Mouse (Mus musculus): ENCODE measurements around the gene Aimp2. TPM values are rescaled to one million over a fixed set of nuclear protein-coding genes. Genes with fewer than 3 reads are reported as not detected.

Aimp2 gene
- total RNA-seq (2021): 100 to 1,000 TPM in 1 of 2 experiments, 10 to 100 TPM in 1; 99.6 to 114 TPM
- long read RNA-seq, experiment 1, transcript Aimp2-202 (4 exons, 1,073 nt): major isoform, 58 of 120 reads
- long read RNA-seq, experiment 1, transcript Aimp2-201 (4 exons, 1,185 nt): minor isoform, 56 of 120 reads
- long read RNA-seq, experiment 1, partial matches to known transcripts: 2 of 120 reads
- long read RNA-seq, experiment 1, other reads (novel, unspliced or antisense): 4 of 120 reads
- long read RNA-seq, experiment 2, transcript Aimp2-202 (4 exons, 1,073 nt): minor isoform, 48 of 106 reads
- long read RNA-seq, experiment 2, transcript Aimp2-201 (4 exons, 1,185 nt): major isoform, 49 of 106 reads
- long read RNA-seq, experiment 2, partial matches to known transcripts: 6 of 106 reads
- long read RNA-seq, experiment 2, other reads (novel, unspliced or antisense): 3 of 106 reads

DNA sequence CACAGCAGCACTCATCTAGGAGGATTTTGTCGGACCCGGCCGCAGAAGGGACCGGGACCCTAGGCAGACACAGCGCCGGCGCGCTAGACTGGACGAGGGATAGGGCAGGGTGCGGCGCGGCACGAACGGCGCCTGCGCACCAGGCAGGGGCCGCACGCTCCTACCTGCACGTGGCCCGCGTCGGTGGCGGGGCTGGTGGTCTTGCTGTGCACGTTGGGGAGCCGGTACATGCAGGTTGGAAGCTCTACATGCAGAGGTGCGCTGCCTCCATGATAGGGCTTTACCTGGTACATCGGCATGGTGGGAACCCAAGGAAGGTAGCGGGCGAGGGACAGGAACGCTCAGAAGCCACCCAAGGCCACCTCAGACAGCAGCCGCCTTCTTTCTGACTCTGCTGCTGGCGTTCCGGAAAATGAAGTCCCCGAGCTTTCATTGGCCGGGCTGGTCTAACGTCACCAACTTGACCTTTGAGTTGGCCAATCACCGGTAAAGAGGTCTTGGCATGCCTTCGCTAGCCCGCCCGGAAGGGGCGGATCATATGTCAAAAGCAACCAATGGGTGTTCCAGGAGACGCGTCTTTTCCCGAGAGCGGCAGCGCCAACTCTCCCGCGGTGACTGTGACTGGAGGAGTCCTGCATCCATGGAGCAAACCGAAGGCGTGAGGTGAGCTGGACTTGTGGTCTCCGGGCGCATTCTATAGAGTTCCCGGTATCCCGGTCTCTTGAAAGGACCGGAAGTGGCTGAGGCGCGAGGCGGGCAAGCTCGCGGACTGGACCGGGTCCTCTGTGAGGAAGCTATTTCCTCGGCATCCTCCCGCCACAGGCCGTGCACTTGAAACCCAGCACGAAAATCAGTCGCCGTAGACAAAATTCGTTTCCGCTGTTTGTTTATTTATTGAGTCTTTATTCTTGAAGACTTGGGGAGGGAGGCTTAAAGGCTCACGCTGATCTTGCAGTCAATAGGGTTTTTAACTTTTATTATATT is at the start of gene Aimp2, which contains the start of gene Pms2:
Gene Aimp2, minus strand, starts transcription at position 431 of the 984 bp plus-strand sequence.
Gene Pms2, plus strand, starts transcription at position 548 of the 984 bp plus-strand sequence.
- DNase-seq: peak; percentile 93
- intact Hi-C loops (cut with DNase I; ENCODE audit: low total_unique reads): no loop called here

DNA sequence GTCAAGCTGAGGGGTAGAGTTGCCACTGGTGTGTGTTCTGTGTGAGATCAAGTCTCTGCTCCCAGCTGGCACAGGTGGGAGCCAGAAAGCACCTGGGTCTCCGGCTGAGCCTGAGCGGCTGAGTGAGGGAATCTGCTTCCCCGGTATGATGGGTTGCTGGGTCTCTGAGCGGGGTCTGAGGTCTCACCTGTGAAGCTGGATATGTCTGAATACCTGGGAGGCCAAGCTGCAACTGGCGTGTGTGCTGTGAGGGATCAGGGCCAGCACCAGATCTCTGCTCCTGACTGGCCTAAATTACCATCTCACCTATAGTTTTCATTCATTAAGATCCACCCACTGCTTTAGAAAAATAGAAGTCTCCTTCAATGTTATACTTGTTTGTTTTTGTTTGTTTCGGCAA is 47.5 kb upstream of the Aimp2 start:
- DNase-seq: no peak
- intact Hi-C loops (cut with DNase I; ENCODE audit: low total_unique reads): no loop called here

DNA sequence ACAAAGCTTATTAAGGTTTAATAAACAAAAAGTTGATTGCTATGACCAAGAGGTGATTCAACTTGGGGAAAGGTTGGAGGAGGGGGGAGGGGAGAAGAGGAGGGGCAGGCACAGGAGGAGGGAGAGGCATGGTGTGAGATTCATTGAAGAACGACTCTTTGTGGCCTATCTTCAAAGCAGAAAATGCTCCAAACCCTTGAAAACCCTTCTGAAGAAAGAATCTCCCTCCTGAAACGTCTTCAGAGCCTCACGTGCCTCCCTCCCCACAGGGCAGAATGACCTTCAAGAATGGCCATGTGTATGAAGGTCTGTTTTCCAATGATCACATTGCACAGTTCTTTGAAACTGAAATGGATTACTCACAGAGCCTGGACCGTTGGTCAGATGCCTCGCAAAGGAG is 40.4 kb upstream of the Aimp2 start:
- DNase-seq: no peak
- intact Hi-C loops (cut with DNase I; ENCODE audit: low total_unique reads): no loop called here

DNA sequence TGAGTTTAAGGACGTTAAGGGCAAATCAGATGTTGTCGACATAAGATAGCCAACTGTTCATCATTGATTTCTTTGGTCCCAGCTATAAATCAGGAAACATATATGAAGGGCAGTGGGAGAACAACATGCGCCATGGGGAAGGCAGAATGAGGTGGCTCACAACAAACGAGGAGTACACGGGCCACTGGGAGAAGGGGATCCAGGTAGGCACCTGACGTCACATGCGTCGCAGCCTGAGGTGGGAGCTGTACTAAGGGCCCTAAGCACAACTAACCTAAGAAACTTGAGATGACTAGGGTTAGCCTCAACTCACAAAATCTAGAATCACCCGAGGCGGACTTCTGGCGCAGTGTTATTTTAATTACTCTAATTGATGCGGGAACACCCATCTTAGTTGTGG is 38.7 kb upstream of the Aimp2 start:
- intact Hi-C loops (cut with DNase I; ENCODE audit: low total_unique reads): no loop called here
- no peak for DNase-seq

DNA sequence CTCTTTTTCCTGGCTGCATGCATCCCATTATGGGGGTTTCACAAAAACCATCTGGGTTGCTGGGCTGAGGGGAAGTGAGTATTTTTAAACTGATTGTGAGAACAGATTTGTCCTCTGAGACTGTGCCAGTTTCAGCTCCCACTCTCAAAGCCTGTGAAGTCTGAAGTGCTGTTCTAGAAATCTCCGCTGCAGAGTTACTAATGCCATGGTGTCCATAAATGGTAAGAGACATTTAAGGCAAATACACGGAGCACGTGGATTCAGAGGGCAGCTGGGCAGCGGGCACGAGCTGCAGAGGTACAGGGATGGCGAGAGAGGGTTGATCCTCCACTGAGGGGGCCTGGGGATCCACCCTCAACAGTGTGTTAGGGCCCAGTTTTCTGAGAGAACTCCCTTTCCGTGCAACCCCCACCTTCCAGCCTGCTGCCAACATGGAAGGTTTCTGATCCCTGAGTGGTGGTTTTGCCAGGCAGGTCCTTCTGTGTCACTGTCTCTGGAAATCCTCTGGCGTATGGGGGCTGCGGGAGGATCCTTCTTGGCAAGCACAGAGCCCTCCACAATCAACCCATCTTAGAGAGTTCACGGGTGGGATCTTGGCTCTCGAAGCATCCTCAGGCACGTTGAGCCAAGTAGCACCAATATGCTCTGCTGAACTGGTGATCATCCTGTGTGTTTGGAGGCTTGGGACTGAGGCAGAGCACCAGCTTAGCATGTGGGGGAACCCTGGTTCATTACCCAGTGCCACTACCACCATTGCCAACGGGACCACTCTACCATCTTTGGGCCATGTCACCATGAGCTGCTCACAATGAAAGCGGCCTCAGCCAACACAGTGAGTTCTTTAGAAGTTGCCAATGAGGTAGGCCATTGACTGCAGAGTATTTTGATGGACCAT is 33.8 kb upstream of the Aimp2 start:
- no peak for DNase-seq

DNA sequence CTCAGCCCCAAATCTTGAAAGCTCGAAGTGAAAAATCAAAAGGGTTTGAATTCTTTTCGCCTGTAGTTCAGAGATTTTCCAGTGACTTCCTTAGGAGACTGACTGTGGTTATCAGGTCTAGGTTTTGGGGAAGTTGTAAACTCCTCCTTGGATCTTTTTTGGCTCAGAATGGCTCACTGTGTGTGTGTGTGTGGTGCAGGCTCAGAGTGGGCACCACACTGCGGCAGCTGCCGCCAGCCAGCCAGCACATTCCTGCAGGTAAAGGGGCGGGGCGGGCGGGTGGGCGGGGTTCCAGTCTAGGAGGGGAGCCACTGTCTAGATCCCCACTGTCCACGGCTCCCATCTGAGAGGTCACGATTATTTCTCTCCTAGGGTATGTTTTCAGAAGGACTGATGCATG is 31.9 kb upstream of the Aimp2 start:
- DNase-seq: no peak
- intact Hi-C loops (cut with DNase I; ENCODE audit: low total_unique reads): no loop called here

More for the DNA sequence above, 33.8 kb upstream of the Aimp2 start:
- intact Hi-C loops (cut with DNase I; ENCODE audit: low total_unique reads): no loop called here

DNA sequence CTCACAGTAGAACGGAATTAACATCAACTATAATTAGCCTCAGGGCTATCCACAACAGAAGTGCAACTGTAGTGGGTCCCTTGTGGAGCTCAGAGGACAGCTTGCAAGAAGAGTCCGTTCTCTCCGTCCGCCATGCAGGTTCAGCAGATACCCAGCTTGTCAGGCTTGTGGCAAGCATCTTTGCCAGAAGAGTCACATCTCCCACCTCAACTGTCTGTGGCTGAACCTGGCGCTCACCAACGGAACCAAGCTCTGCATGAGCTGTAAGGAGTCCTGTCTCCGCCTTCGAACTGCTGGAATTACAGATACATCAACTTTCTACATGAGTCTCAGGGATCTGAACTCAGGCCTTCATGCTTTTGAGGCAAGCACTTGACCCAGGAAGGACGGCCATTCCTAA is 26.5 kb upstream of the Aimp2 start:
- intact Hi-C loops (cut with DNase I; ENCODE audit: low total_unique reads): no loop called here

DNA sequence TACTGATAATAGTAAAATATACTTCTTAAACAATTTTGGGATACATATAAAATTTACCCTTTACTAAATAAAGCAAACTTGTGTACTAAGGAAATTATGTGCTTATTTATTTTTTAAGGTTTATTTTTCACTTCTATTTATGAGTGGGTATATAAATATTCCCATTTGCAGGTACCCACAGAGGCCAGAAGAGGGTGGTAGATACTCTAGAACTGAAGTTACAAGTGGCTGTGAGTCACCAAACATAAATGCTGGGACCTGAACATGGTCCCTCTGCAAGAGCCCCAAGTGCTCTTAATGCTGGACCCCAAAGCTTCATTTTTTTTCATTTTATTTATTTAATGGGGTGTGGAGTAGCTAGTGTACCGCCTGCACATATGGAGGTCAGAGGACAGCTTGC is 24.2 kb upstream of the Aimp2 start:
- no peak for DNase-seq
- intact Hi-C loops (cut with DNase I; ENCODE audit: low total_unique reads): no loop called here

More for the DNA sequence above, 26.5 kb upstream of the Aimp2 start:
- DNase-seq: no peak

DNA sequence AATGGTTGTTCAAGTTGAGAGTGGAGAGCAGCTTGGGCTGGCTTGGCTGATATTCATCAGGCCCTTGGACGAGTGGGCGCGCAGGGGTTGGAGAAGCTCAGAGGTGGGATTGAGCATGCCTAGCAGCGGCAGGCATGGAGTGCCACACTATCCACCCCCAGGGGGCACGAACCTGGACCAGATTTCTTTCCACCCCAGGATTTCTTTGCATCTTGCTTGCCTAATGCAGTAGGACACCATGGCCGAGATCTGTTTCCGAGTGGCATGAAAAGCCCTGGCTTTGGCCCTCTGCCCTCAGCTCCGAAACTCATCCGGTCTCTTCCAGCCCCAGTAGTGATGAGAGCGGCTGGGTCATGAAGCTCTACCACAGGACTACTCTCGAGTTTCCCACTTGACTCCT is 23.8 kb upstream of the Aimp2 start:
- intact Hi-C loops (cut with DNase I; ENCODE audit: low total_unique reads): no loop called here
- no peak for DNase-seq

DNA sequence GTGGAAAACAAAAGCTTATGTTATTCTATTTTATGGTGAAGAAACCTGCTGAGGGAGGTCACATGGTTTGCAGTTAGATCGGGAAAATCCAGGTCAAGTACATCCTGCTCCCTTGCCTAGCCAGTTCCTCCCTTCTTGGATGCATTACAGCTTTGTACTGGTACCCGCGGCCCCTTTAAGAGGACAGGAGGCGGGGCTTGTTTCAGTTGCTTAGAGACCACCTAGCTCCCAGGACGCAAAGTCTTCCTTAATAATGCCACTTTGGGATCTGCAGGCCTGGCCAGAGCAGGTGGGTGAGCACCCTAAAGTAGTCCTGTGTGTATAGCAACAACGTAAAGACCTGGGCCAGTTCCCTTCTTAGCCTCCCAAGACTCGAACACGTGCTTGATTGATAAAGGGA is 23.2 kb upstream of the Aimp2 start, which contains the start of gene Rsph10b:
Gene Rsph10b, plus strand, starts transcription at position 205 of the 400 bp plus-strand sequence.
- no peak for DNase-seq
- intact Hi-C loops (cut with DNase I; ENCODE audit: low total_unique reads): no loop called here

DNA sequence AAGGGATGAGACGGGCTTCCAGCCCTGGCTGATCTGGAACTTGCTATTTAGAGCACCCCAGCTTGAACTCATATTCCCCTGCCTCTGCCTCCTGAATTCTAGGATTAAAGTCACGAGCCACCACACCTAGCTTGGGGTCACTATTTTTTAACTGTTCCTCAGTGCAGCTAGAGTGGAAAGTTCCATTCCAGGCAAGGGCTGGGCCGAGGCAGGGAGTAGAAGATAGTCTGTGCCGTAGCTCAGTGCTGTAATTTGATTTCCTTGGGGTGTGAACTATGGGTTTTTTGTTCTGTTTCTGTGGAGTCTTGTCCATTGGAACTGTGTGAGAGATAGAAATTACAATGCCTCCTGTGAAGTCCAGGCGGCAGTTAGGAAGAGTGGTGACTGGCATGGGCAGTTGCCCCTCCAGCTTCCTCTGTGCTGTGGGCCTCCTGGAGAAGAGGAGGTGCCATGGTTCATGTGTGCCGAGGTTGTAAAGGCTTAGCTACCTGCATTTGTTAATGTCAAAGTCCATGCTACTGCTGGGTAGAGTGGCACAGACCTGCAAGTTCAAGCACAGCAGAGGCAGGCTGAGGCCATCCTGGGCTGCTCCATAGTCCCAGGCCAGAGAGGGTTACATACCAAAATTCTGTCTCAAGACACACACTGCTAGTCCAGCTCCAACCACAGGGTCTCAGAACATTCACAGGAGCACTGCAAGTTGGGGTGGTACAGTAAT is 22.4 kb upstream of the Aimp2 start:
- intact Hi-C loops (cut with DNase I; ENCODE audit: low total_unique reads): no loop called here
- no peak for DNase-seq

DNA sequence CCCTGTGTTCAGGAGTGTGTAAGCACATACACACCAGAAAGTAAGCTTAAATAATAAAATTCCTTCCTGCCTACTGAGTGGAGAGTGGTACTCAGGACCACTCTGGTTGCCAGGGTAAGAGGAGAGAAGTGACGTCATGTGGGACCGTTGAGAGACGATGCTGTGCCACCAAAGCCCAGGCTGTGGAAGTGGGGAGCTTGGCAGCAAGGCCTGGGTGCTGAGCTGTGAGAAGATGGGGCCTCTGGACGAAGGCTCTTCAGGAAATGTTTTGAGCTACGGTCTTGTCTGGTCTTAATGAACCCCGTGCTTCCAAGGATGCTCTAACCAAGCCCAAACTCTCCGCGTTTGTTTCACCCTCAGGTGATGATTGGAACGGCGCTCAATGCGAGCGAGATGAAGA is 21.0 kb upstream of the Aimp2 start:
- intact Hi-C loops (cut with DNase I; ENCODE audit: low total_unique reads): no loop called here
- DNase-seq: no peak

DNA sequence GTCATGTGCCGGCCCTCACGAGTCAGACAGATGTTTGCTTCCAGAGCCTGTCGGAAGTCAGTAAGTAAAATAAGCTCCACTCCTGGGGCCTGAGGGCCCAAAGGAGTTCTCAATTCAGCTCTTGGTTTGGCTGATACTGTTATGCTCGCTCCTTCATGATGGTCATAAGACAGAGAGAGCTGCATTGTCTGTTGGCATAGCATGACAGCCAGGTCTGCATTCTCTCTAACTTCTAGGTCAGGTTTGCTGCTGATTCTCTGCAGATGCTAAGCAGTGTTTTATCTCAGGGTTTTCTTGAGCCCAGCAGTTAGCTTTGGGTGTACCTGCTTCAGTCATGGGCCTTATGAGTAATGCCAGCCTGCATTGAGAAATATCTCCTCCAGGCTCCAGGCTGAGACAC is 19.6 kb upstream of the Aimp2 start:
- DNase-seq: no peak
- intact Hi-C loops (cut with DNase I; ENCODE audit: low total_unique reads): no loop called here

DNA sequence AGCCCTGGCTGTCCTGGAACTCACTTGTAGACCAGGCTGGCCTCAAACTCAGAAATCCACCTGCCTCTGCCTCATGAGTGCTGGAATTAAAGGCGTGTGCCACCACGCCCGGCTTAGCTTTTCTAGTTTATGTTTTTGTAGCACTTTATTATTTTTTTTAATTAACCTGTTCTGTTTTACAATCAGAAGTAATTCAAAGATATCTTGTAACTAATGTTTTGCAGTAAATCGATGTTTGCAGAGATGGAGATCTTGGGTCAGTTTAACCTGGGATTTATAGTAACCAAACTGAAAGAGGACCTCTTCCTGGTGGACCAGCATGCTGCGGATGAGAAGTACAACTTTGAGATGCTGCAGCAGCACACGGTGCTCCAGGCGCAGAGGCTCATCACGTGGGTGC is 18.2 kb upstream of the Aimp2 start, which contains the start of gene Gm42421:
Gene Gm42421, plus strand, starts transcription at position 301 of the 400 bp plus-strand sequence.
- no peak for DNase-seq
- intact Hi-C loops (cut with DNase I; ENCODE audit: low total_unique reads): no loop called here

DNA sequence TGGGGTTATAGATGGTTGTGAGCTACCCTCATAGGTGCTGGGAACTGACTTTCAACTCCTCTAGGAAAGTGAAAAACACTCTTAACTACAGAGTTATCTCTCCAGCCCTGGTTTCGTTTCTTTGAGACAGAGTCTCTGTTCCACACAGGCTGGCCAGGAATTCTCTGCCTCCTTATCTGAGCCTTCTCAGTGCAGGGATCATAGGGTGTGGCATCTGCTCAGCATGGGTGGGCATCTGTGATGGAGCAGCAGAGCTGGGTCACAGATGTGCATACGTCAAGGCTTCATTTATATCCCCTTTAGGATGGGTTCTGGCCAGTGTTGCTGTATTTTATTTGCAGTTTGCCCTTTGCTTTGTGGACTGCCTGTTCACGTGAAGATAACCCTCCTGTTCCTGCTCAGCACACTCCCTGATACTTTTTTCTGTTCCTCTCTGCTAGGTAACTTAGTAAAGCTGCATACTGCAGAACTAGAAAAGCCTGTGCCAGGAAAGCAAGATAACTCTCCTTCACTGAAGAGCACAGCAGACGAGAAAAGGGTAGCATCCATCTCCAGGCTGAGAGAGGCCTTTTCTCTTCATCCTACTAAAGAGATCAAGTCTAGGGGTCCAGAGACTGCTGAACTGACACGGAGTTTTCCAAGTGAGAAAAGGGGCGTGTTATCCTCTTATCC is 15.3 kb upstream of the Aimp2 start:
- intact Hi-C loops (cut with DNase I; ENCODE audit: low total_unique reads): loop anchor here (5.0 kb wide), 1 partner anchor 193 kb away; the partner anchor contains the start of gene Usp42
- no peak for DNase-seq

DNA sequence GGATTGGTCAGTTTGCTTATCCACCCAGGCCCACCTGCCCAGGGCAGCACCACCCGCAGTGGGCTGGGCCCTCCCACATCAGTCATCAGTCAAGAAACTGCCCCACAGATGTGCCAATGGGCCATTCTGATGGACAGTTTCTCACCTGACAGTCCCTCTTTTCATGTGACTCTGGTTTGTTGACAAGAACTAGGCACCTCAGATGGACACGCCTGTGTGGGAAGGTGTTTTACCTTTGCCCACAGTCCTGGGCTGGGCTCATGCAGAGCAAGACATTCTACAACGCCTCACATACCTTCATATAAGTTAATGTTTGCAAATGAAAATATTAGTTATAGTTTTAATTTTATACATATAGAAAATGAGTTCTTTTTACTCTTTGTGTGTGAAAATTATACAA is 8.5 kb upstream of the Aimp2 start:
- intact Hi-C loops (cut with DNase I; ENCODE audit: low total_unique reads): no loop called here
- no peak for DNase-seq

DNA sequence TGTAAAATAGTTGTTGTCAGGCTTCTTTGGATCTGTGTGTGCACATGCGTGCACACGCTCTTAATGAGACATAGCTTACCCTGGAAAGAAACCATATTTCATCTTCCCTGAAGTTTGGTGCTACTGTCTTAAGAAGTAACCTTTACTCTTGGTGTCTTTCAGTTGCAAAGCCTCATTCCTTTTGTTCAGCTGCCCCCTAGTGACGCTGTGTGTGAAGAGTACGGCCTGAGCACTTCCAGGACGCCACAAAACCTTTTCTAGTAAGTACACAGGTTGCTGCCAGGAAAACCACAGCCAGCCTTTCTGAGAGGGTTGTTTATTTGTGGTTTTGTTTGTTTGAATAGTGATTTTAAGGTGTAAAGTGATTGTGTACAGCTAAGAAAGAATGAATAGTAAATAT is 7.8 kb upstream of the Aimp2 start:
- peak; percentile 61 for DNase-seq

DNA sequence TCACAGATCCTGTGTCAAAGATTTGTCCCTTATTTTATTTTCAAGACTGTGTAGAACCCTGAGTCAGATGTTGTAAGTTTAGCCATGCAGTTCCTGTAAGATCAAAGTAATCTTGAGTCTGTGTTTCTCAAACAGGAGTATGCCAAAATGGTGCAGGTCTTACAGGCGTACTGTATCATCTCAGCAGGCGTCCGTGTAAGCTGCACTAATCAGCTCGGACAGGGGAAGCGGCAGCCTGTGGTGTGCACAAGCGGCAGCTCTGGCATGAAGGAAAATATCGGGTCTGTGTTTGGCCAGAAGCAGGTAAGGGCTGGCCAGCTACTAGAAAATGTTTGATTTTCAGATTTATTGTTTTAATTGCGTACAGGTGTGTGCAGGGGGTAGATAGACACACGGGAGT is 6.6 kb upstream of the Aimp2 start:
- DNase-seq: no peak
- intact Hi-C loops (cut with DNase I; ENCODE audit: low total_unique reads): no loop called here

More for the DNA sequence above, 7.8 kb upstream of the Aimp2 start:
- intact Hi-C loops (cut with DNase I; ENCODE audit: low total_unique reads): no loop called here
